Mouse (Mus musculus): ENCODE results near the gene Runx2.

Runx2 gene

GRCm38 (mm10) chr17:44709516-44710252 lies 104.9 kb downstream of the Runx2 start:
- peak; percentile 76 to 83 for DNase-seq

DNA sequence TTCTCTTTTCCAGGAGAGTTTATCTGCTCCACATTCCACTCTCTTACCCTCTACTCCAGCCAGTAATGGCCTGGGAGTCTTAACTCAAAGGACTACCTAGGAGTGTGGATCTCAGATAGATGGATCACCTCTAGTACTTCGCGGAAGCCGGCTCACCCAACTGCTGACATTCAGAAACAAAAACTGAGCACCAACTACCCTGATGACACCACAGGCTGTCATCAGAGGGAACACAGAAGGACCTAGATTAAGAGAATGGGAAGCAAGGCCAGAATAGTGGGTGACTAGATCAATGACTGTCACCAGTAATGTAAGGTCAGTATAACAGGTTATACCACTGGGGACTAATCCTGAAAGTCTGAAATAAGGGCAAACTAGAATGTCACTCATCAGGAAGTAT lies 106.6 kb downstream of the Runx2 start:
- DNase-seq, result no peak

- DNase-seq, result peak; percentile 69 to 73
These were observed 108.1 kb downstream of the Runx2 start for GRCm38 (mm10) chr17:44706531-44706930.

GRCm38 (mm10) chr17:44702506-44703298 lies 111.9 kb downstream of the Runx2 start:
- no peak for DNase-seq

DNA sequence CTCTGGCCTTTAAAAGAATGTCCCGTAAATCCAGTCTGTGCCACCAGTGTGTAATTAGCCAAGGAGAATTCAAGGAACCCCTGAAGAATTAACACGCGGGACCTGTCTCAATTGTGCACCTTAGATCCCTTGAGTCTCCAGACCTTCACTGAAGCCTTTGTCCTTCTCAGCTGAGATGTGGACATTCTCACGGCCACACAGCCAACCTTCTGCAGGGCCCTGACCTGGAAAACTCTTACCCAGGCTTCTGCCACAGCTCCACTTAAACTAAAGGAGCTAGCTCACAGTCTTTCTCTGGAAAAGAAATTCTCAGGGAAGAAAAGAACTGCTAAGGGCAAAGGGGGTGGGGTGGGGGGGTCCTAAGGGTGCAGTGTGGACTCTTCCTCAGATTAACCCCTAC lies 113.1 kb downstream of the Runx2 start:
- no peak for DNase-seq

DNA sequence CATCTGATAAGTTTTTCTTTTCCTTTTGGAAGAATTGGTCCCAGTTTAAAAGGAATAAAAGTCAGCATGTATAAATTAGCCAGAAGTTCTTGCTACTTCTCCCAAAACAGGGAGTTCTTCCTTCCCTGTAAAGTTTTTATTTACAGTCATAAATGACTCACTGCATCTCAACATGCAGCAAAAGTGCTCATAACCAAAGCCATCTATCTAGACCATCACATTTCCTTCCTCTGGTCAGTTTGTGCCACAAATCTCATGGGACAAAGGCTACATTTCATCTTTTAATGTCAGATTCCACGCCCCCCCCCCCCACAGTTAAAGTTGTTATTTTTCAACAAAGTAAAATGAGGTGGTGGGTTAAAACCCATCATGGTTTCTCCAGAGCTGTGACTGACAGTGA lies 114.3 kb downstream of the Runx2 start:
- no peak for DNase-seq

DNA sequence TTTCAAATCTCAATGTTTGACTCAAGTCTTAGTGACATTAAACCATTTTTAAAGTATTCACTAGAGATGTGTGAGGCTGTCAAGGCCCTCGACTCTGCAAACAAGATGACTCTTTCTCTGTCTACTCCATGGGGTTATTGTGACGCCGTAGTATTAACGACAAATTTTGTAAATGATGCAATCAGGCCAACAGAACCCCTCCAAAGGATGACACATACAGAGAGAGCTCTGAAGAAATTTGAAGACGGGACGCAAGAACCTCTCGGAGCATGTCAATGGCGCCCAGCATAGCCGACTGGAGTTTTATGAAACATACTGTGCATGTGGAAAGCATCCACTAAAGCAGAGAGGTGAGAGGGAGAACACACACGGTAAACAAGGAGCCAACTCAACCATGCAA lies 117.5 kb downstream of the Runx2 start:
- no peak for DNase-seq

DNA sequence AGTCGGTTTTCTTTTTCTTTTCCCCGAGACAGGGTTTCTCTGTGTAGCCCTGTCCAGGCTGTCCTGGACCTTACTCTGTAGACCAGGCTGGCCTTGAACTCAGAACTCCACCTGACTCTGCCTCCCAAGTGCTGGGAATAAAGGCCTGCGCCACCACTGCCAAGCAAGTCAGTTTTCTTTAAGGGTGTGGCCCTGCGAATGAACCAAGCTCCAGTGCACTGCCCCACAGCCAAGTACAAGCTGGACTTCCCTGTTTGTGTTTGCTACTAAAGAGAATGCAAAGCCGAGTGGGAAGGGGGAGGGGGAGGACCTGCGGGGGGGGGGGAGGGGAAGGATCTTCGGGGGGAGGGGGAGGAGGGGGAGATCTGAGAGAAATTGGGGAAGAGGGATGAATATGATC lies 121.0 kb downstream of the Runx2 start:
- DNase-seq, result no peak

- DNase-seq, result no peak
These were observed 123.1 kb downstream of the Runx2 start for GRCm38 (mm10) chr17:44691517-44691916.

DNA sequence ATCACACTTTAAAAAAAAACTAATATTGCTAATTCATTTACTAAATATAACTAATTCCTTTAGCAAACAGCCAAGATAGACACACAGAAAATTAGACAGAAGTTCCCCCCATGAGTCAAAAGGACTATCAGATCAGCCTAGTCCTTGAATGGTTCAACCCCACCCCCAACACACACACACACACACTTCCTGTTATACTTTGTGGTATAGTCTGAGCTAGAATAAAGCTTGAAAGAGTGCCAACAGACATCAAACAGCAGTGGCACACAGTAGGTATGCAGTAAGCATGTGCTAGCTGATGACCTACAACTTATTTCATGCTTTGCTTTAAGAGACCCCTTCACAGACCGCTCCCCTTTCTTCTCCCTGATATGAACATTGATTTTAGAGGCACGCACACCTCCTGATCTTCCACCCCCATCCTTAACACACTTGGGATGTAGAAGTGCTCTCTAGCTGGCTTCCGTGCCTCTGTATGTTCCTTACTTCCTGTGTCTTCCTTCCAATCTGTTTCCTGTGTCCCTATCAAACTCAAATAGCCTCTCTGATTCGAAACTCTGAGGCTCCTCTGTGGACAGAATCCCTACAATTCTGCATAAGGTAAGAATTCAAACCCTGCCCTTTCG lies 124.1 kb downstream of the Runx2 start:
- DNase-seq, result no peak

GRCm38 (mm10) chr17:44688306-44688705 lies 126.3 kb downstream of the Runx2 start:
- no peak for DNase-seq

DNA sequence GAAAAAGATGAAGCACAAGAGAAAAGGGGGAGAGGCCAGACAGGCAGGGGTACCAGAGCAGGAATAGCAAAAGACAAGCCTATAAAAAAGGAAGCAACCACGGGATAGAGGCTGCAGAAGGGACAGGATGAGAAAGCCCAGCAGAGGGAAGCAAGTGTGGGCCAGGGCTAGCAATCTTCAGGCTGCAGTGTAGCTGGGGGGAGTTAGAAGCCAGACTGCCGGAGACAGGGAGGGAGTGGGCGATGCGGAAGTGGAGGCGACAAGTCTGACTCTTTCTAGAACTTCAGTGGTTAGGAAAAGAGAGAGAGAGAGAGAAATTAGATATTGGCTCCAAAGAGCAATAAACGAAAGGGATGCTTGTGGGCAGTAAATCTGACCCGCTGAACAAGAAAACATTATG lies 129.1 kb downstream of the Runx2 start:
- DNase-seq, result peak; percentile 41 to 56

GRCm38 (mm10) chr17:44683026-44683425 lies 131.6 kb downstream of the Runx2 start:
- no peak for DNase-seq

DNA sequence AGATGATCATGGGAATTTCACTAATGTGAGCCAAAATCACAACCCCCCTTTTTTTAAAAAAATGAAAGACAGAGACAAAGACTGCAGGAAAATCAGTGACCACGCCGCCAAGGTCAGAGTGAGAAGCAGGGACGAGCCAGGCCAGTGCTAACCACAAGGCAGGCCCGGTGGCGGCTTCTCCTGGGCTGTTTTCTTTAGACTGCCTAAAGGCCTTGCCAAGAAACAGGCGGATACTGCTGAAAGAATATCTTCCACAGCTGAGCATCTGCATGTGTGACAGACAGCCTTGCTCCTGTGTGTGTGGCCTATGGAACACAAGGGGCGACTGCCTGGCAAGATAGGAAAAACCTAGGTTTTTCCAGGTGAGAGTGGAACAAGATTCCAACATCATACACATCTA lies 136.8 kb downstream of the Runx2 start:
- peak; percentile 43 to 58 for DNase-seq

GRCm38 (mm10) chr17:44672806-44673205 lies 141.8 kb downstream of the Runx2 start:
- peak; percentile 11 to 17 for DNase-seq

DNA sequence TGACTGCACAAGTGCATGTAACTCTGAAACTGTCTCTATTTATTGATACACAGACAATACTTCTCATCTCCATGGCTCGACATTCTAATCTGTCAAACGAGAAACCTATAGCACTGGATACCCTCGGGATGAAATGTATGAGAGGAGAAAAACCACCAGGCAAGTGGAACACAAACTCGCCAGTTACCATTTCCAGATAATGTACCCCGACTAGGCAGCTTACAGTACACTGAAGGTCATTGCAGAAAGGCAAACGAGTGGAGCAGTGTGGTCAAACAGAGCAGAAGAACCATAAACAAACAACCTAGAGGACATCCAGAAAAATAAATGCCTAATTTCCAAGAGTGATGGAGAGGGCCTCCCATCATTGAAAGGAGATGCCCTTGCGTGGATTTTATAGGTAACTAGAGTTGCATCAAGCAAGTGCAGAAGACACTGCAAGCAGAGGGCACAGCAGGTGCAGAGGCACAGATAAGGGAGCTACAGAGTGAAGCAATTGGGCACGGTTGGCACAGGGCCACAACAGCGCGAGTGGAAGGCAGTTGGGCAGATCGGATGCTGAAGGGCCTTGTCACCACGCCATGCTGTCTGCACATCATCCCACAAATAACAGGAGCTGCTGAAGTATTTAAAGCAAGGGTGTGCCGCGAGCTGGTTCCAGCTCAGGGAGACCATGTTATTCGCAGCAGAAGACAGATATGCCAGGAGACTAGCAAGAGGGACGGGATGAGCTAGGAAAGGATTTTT lies 142.5 kb downstream of the Runx2 start:
- DNase-seq, result no peak

DNA sequence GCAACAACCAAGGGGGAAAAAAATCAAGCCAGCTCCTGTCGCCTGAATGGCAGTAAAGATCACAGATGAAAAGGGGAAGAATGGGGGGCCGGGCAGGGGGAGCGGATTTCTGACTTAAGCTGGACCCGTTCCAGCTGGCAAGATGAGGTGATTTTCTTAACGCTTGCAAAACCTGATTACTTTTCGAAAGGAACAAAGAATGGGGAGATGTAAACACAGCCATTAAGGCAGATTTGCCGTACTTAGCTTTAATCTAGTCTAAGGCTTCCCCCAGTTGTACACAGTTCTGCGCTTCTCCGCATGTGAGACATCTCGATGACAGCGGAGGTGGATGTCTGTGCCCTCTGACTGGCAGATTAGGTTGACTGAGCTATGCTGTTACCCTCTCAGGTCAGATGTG lies 144.6 kb downstream of the Runx2 start:
- DNase-seq, result peak in 1 of 2 experiments; percentile 16

DNA sequence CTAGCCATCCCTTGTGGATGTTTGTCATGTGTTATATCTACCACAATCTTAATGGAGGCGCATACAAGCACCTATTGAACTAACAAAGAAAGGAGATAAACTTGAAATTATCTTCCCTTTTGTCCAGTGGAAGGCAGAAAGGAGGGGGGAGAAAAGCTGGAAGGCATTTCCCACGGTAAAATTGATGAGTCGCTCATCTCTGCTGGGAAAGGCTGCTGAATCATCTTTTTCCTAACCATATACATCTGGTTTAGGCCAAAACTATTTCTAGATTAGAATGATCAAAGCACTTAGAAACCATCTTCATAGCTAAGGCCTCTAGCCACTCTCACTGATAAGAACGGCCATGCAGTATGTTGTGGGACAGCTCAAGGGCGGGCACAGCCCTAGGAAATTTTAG lies 147.3 kb downstream of the Runx2 start:
- DNase-seq, result no peak

DNA sequence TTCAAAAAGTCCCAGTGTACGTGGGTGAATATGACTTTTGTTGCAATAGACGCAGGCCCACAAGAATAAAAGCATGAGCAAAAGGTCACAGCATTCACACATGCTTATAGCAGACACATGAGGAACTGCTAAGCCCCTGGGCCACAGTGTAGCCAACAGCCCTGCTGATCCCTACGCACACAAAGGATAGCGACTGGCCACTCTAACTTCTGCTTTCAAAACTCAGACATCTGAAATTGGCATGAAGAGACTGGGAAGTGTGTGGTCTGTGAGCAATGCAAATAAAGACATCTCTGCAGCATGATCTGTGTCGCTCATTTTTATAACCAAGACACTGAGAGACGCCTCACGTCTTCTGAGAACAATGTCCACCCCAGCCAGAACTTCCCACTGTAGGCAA lies 150.7 kb downstream of the Runx2 start:
- no peak for DNase-seq

DNA sequence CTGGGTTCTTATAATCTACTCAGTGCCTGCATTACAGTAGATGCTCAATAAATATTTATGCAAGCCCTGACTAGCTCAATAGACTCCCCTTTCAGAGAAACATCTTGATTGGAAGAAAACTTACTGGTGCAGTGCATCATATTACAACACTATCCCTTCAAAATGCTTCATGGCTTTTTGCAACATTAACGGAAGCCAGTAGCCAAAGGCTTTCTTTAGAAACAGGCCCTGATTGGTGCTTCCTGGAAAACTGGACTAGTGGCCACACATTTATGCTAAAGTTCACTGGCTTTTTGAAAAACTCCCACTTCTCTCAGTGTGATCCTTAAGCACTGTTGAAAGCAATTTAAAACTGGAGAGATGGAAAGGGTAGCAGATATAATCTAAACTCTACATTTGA lies 151.4 kb downstream of the Runx2 start:
- DNase-seq, result no peak

- no peak for DNase-seq
These were observed 152.4 kb downstream of the Runx2 start for GRCm38 (mm10) chr17:44662080-44662706.

- DNase-seq, result no peak
These were observed 154.3 kb downstream of the Runx2 start for GRCm38 (mm10) chr17:44660121-44660806.

Measured in kidney, postnatal 4 days (tissue).